Mouse (Mus musculus) midbrain, embryonic 12.5 days (tissue): ENCODE measurements at regions not wholly inside any gene's neighbourhood (a gene's known extent, or its start where the extent isn't known, plus 50 kb on each side); places are given as distances from the start of the nearest gene placed in this dataset.

Experiments used
- ATAC-seq: fragments of 200-750 bp; cut with Nextera tagmentation; 2 replicates; pipeline ENCODE4 v1.8.0; 2017; ENCODE audit warnings: low read depth, moderate TSS enrichment, moderate library complexity; ENCODE audit not compliant: low FRiP score
- H3K27ac ChIP-seq: fragments of 300-500 bp; sonication (generic); replicated peaks from 2 replicates; pipeline ENCODE4 v1.5.1; 2016; ENCODE audit warnings: mild to moderate bottlenecking
- H3K27me3 ChIP-seq: fragments of 300-500 bp; sonication (generic); 2 replicates; pipeline ENCODE4 v1.6.1; 2016; ENCODE audit warnings: mild to moderate bottlenecking
- H3K36me3 ChIP-seq: fragments of 300-500 bp; sonication (generic); 2 replicates; pipeline ENCODE4 v1.6.1; 2016
- H3K4me1 ChIP-seq: fragments of 300-500 bp; sonication (generic); 2 replicates; pipeline ENCODE4 v1.6.1; 2016
- H3K4me2 ChIP-seq: fragments of 300-500 bp; sonication (generic); replicated peaks from 2 replicates; pipeline ENCODE4 v1.6.1; 2016; ENCODE audit warnings: mild to moderate bottlenecking, moderate library complexity
- H3K4me3 ChIP-seq: fragments of 300-500 bp; sonication (generic); 2 replicates; pipeline ENCODE4 v1.5.1; 2016; ENCODE audit warnings: mild to moderate bottlenecking
- H3K9ac ChIP-seq: fragments of 300-500 bp; sonication (generic); replicated peaks from 2 replicates; pipeline ENCODE4 v1.6.1; 2016; ENCODE audit warnings: mild to moderate bottlenecking, moderate library complexity
- H3K9me3 ChIP-seq: fragments of 300-500 bp; sonication (generic); 2 replicates; pipeline ENCODE4 v1.6.1; 2016; ENCODE audit warnings: mild to moderate bottlenecking
- WGBS: fragments of 180-500 bp; shearing (Covaris S2); methylation state at CpG from one replicate; pipeline ENCODE4 v1.1.7; 2016; 5-methylcytosine and 5-hydroxymethylcytosine counted together

DNA sequence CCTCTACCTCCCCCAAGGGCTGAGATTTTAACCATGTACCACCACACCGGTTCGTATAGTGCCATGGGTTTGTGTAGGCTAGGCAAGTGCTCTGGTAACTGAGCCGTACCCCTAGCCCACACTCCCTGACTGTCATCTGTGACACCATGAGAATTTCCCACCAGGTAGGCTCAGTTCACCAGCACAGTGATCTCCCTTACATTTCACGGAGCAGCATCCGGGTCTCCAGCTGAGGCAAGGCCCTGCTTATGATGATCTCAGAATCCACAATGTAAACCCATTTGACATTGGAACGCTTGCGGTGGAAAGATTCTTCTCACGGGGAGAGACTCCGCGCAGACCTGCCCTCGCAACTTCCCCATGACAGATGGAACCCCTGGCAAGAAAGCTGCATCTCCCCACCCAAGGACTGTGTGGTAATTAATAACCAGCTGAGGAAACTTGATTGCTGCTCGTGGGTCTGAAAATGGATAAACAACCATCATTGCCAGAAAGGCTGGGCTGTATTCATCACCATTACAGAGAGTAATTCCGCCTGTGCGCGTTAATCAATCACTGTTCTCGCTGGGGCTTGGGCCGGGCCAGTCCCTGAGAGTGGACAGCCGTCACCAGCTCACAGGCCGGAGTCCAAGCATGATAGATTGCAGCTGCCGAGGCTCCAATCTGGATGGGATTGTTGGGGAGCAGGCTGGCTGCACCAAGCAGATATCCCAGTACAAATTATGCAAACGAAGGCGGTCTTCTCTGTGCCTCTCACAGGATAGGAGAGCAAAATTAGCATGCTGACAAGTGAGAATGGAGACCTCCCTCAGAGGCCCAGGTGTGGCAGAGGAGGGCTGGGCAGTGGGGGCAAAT, 492.3 kb downstream of the Fam19a5 start:
- 68% methylated on average over 22 of the region's 22 CpGs for WGBS
- no peak overlapping the region for H3K4me2 ChIP-seq
- peak; percentile 65 for ATAC-seq
- no peak overlapping the region for H3K4me3 ChIP-seq
- H3K36me3 ChIP-seq = no peaks in the 10 kb centered on the region
- no peak overlapping the region for H3K9ac ChIP-seq
- H3K27me3 ChIP-seq = no peaks in the 10 kb centered on the region; the same call in 1 of the 2 replicates
- H3K9me3 ChIP-seq = no peaks in the 10 kb centered on the region
- peaks cover 14% of the 10 kb centered on the region for H3K4me1 ChIP-seq
- no peak overlapping the region; the same call in 1 of the 2 replicates for H3K27ac ChIP-seq

DNA sequence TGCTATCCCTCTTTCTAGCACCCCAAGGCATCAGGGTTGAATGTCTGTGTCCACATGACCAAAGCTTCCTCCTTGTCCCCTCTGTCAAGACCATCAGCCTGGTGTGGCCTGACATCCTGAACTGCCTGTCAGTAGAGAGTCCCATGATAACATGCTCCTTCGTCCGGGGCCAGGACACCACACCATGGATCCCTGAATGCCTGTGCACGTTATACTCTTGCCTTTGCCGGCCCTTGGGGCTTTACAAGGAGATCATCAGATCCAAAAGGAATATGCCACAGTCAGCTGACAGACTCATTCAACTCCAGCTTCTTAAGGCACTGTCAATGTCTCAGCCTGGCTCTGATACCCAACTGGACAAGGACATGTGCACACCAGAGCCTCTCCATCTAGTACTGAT, 493.5 kb downstream of the Fam19a5 start:
- WGBS = 85% methylated on average over 4 of the region's 4 CpGs
- no peaks in the 10 kb centered on the region for H3K36me3 ChIP-seq
- H3K4me3 ChIP-seq = no peak overlapping the region
- H3K4me2 ChIP-seq = no peak overlapping the region
- H3K9me3 ChIP-seq = no peaks in the 10 kb centered on the region
- no peaks in the 10 kb centered on the region; the same call in 1 of the 2 replicates for H3K27me3 ChIP-seq
- ATAC-seq = no peak
- no peak overlapping the region for H3K27ac ChIP-seq
- H3K4me1 ChIP-seq = peaks cover 14% of the 10 kb centered on the region
- no peak overlapping the region for H3K9ac ChIP-seq

DNA sequence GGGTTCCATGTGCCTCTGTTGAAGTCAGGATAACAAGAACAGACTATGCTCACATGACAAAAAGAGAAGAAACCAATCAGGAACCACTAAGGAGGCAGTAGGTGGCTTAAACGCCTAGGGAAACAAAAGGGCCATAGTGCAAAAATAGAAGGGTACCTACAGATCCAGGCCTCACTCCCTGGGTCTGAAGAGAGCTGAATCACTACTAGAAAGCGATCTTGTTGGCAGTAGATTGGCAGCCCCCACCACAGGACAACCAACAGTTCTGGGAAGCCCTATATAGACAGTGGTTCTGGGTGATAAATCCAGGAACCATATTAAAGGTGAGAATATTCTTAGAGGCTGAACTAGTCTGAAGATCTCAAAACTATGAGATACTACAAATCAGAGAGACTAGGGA, 498.7 kb downstream of the Fam19a5 start:
- no peak overlapping the region for H3K27ac ChIP-seq
- ATAC-seq = no peak
- 89% methylated on average over 2 of the region's 2 CpGs for WGBS

DNA sequence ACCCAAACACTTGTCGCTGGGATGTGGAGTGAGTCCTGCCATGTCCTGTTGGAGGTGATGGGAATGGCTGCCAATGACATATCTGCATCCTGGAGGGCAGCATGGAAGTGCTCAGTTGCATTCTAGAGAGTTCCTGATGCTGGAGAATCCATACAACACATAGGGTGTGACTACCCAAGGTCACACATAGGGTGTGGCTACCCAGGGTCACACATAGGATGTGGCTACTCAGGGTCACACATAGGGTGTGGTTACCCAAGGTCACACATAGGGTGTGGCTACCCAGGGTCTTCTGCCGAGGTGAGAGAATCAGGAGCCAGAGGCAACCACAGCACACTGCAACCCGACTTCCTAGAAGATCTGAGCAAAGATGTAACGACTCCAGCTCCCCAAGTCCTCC, 514.0 kb downstream of the Fam19a5 start:
- Histone ChIP-seq H3K4me3 (no peak overlapping the region), H3K9me3 (no peaks in the 10 kb centered on the region), H3K4me2 (no peak overlapping the region), H3K27ac (no peak overlapping the region), H3K27me3 (no peaks in the 10 kb centered on the region), H3K4me1 (no peaks in the 10 kb centered on the region), H3K36me3 (no peaks in the 10 kb centered on the region), H3K9ac (no peak overlapping the region)
- WGBS = 69% methylated on average over 4 of the region's 4 CpGs
- no peak for ATAC-seq

More for the DNA sequence above, 498.7 kb downstream of the Fam19a5 start:
- H3K4me1 ChIP-seq = no peaks in the 10 kb centered on the region
- H3K9me3 ChIP-seq = no peaks in the 10 kb centered on the region
- H3K27me3 ChIP-seq = no peaks in the 10 kb centered on the region; the same call in 1 of the 2 replicates
- H3K4me2 ChIP-seq = no peak overlapping the region
- no peaks in the 10 kb centered on the region for H3K36me3 ChIP-seq
- H3K9ac ChIP-seq = no peak overlapping the region
- no peak overlapping the region for H3K4me3 ChIP-seq

DNA sequence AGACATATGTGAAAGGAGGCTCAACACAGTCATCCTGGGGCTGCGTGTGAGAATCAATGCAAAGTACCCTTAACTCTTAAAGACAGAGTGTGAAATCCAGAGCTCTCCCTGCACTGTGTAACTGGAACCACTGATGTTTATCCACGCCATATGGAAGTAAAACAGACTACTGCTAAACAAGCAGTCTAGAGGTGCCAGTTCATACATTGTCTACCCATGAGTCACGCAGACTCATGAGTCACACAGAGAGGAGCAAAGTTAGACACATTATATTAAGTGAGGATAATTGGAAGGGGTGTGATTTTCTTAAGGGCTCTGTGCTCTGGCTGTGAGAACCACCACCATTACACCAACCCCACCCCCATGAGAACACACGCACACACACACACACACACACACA, 516.8 kb downstream of the Fam19a5 start:
- H3K27me3 ChIP-seq = no peaks in the 10 kb centered on the region
- no peak overlapping the region for H3K4me2 ChIP-seq
- no peaks in the 10 kb centered on the region for H3K36me3 ChIP-seq
- WGBS = 85% methylated on average over 4 of the region's 4 CpGs
- H3K9ac ChIP-seq = no peak overlapping the region
- H3K9me3 ChIP-seq = no peaks in the 10 kb centered on the region
- H3K4me3 ChIP-seq = no peak overlapping the region
- no peak for ATAC-seq
- H3K27ac ChIP-seq = no peak overlapping the region
- H3K4me1 ChIP-seq = no peaks in the 10 kb centered on the region

DNA sequence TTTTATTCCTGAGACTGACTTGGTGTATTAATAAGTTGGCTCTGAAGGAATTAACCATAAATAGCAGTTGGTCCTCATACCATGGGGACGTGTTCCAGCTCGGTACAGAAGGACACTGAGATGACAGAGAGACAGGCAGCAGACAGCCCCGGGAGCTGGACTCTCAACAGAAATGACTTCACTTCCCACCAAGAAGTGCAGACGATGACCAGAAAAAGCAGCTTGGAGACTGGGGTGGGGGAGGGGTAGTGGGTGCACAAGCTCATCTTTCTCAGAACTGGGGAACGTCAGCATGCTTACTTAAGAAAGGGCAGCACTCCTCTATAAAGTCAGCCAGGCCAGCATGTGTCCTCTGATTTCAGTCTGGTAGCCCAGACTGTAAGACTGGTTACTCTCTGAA, 518.9 kb downstream of the Fam19a5 start:
- H3K36me3 ChIP-seq = no peaks in the 10 kb centered on the region
- H3K4me1 ChIP-seq = no peaks in the 10 kb centered on the region
- no peak overlapping the region for H3K4me2 ChIP-seq
- ATAC-seq = no peak
- H3K27ac ChIP-seq = no peak overlapping the region
- no peak overlapping the region for H3K9ac ChIP-seq
- WGBS = 80% methylated on average over 5 of the region's 5 CpGs
- no peaks in the 10 kb centered on the region for H3K27me3 ChIP-seq
- no peak overlapping the region for H3K4me3 ChIP-seq
- H3K9me3 ChIP-seq = no peaks in the 10 kb centered on the region

DNA sequence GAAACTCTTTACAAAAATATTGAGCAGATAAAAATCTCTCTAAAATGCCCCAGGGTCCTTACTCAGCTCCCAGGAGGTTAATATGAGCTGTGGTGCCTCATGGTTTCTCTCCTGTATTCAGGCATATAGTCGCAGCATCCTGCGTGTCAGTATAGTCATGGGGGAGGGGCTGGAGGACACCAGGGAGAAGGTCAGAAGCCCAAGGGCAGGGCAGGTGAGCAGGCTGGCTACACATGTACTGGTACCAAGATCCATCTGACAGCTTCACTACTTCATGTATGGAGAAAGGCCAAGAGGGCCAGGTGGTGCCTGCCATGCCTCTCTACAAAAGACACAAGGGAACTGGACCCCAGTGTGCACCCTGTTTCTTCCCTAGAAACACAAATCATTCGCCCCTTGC, 524.4 kb downstream of the Fam19a5 start:
- no peak for ATAC-seq

DNA sequence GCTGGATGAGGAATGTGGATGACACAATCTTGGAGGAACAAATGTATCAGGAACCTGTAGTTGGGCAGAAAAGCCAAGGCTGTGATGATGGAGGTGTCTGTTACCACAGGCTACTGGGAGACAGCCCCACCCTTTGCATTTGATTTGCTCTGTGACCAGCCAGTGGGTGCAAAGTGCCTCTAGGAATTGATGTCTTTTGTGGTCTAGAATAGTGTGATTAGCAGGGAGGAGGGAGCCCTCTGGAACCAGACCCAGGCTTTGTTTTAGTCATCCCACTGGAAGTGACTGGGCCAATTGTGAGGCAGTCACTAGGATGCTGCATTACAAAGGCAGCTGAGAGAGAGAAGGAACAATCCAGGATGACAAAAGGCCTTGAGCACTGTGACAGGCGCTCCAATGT, 527.4 kb upstream of the Zdhhc25 start:
- H3K4me2 ChIP-seq = no peak overlapping the region
- no peaks in the 10 kb centered on the region for H3K4me1 ChIP-seq
- H3K36me3 ChIP-seq = no peaks in the 10 kb centered on the region
- H3K27me3 ChIP-seq = no peaks in the 10 kb centered on the region
- no peak overlapping the region for H3K9ac ChIP-seq
- H3K27ac ChIP-seq = no peak overlapping the region
- no peak overlapping the region for H3K4me3 ChIP-seq
- WGBS = 19% methylated on average over 1 of the region's 1 CpGs
- no peak for ATAC-seq
- no peaks in the 10 kb centered on the region for H3K9me3 ChIP-seq

More for the DNA sequence above, 524.4 kb downstream of the Fam19a5 start:
- no peak overlapping the region for H3K9ac ChIP-seq
- H3K27ac ChIP-seq = no peak overlapping the region
- H3K27me3 ChIP-seq = no peaks in the 10 kb centered on the region
- H3K36me3 ChIP-seq = no peaks in the 10 kb centered on the region
- 68% methylated on average over 3 of the region's 3 CpGs for WGBS
- H3K4me1 ChIP-seq = no peaks in the 10 kb centered on the region
- no peaks in the 10 kb centered on the region for H3K9me3 ChIP-seq
- no peak overlapping the region for H3K4me3 ChIP-seq
- H3K4me2 ChIP-seq = no peak overlapping the region

DNA sequence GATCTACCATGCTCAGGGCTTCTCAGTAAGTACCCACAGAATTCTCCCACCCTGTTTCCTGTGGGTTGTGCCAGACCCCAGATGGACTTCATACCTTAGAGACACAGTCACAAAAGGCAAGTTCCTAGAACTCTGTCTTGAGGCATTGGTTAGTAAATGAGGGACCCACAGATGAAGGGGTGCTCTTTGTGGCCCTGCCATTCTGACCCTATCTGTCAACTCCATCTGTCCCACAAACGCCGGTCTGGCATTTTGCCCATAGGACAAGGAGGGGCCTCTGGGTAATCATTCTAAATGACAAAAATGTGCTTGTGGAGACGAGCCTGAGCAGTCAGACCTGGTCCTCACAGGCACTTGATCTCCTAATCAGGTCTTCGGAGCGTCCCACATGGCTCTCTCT, 516.2 kb upstream of the Zdhhc25 start:
- WGBS = 72% methylated on average over 5 of the region's 5 CpGs
- H3K36me3 ChIP-seq = no peaks in the 10 kb centered on the region

DNA sequence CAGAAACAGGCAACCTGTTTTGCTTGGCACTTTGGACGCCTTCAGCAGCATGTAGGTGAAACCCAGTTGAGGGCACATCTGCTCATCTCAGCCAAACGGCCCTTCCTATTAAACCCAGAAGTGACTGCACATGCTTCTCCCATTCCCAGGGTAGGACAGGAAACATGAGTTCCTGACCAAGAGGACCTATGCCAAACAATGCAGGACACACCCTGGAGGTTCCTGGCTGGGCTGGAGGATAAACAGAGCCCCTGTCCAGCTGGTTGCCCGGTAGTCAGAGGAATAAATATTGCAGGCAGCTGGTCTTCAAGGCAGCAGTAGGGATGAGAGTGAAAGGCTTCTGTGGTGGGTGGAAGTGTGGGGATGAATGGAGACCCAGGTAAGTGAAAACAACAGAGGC, 514.5 kb upstream of the Zdhhc25 start:
- H3K9ac ChIP-seq = no peak overlapping the region
- no peaks in the 10 kb centered on the region for H3K36me3 ChIP-seq
- 78% methylated on average over 3 of the region's 3 CpGs for WGBS

More for the DNA sequence above, 516.2 kb upstream of the Zdhhc25 start:
- Histone ChIP-seq H3K27me3 (no peaks in the 10 kb centered on the region), H3K27ac (no peak overlapping the region), H3K9me3 (no peaks in the 10 kb centered on the region), H3K9ac (no peak overlapping the region), H3K4me2 (no peak overlapping the region), H3K4me3 (no peak overlapping the region), H3K4me1 (peaks cover 2% of the 10 kb centered on the region; the same call in 1 of the 2 replicates)
- no peak for ATAC-seq

DNA sequence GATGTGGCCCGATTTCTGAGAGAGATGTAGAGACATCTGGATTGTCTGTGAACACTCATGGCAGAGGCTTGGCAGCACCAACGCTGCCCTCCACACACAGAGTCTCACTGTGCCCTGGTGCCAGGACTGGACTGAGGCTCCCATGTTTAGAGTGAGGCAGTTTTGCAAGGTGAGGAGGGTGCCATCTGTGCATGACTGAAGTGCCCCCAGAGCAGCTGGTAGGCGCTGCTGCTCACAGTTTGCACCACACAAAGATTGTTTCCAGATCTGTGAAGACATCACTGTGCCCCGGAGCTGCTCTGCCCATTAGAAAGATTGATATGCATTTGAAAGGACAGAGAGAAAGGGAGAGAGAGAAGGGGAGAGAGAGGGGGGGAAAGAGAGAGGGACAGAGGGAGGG, 510.6 kb upstream of the Zdhhc25 start:
- no peak for ATAC-seq
- no peak overlapping the region for H3K9ac ChIP-seq
- H3K4me1 ChIP-seq = no peaks in the 10 kb centered on the region
- H3K4me3 ChIP-seq = no peak overlapping the region
- no peaks in the 10 kb centered on the region for H3K36me3 ChIP-seq
- H3K9me3 ChIP-seq = peaks cover 10% of the 10 kb centered on the region; the same call in 1 of the 2 replicates
- no peaks in the 10 kb centered on the region for H3K27me3 ChIP-seq
- no peak overlapping the region for H3K4me2 ChIP-seq
- WGBS = 58% methylated on average over 4 of the region's 4 CpGs
- no peak overlapping the region for H3K27ac ChIP-seq

More for the DNA sequence above, 514.5 kb upstream of the Zdhhc25 start:
- no peak overlapping the region for H3K27ac ChIP-seq
- no peak overlapping the region for H3K4me2 ChIP-seq
- H3K4me3 ChIP-seq = no peak overlapping the region
- peaks cover 2% of the 10 kb centered on the region; the same call in 1 of the 2 replicates for H3K4me1 ChIP-seq
- H3K27me3 ChIP-seq = no peaks in the 10 kb centered on the region
- H3K9me3 ChIP-seq = no peaks in the 10 kb centered on the region
- ATAC-seq = no peak

DNA sequence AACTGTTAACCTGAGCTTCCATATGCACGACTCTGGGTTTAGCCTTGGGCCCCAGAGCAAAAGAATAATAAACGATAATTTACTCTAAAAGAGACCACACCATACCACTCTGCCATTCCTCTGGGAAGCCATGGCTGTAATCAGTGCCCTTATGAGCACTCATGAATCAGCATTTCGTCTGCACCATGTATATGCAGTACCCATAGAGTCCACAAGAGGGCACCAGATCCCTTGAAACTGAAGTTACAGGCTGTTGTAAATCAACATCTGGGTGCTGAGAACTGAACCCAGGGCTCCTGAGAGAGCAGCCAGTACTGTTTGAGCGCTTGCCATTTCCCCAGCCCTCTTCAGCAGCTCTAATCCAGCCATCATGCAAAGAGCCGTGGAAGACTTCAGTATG, 508.7 kb upstream of the Zdhhc25 start:
- Histone ChIP-seq H3K27ac (no peak overlapping the region), H3K4me2 (no peak overlapping the region), H3K9ac (no peak overlapping the region), H3K4me3 (no peak overlapping the region), H3K9me3 (peaks cover 10% of the 10 kb centered on the region; the same call in 1 of the 2 replicates), H3K4me1 (no peaks in the 10 kb centered on the region), H3K36me3 (no peaks in the 10 kb centered on the region), H3K27me3 (no peaks in the 10 kb centered on the region)
- no peak for ATAC-seq
- 94% methylated on average over 5 of the region's 5 CpGs for WGBS
